Mouse (Mus musculus) C2C12 (cell line): ENCODE data around the gene Ces1c. TPM values are rescaled to one million over a fixed set of nuclear protein-coding genes. Genes with fewer than 3 reads are reported as not detected.

Experiments used
- H3K27me3 ChIP-seq: one replicate; pipeline ENCODE4 v1.6.1; 2011; ENCODE audit not compliant: control insufficient read depth, insufficient read depth, insufficient read length
- H3K36me3 ChIP-seq: one replicate; pipeline ENCODE4 v1.6.1; 2011; ENCODE audit not compliant: control insufficient read depth, insufficient read depth
- H3K4me3 ChIP-seq: one replicate; pipeline ENCODE4 v1.5.1; 2011; ENCODE audit warnings: mild to moderate bottlenecking, control low read depth; ENCODE audit not compliant: poor library complexity, insufficient read depth, severe bottlenecking
- H3K79me2 ChIP-seq: one replicate; pipeline ENCODE4 v1.6.1; 2011; ENCODE audit not compliant: control insufficient read depth, insufficient read depth
- H3K79me3 ChIP-seq: one replicate; pipeline ENCODE4 v1.6.1; 2011; ENCODE audit warnings: low read depth, control low read depth
- H3ac ChIP-seq: one replicate; pipeline ENCODE3; 2011; ENCODE audit warnings: low read depth; ENCODE audit not compliant: control insufficient read depth, insufficient read length
- CEBPB ChIP-seq: IDR thresholded peaks from one replicate; pipeline ENCODE4 v1.6.1; 2011; ENCODE audit warnings: low read depth, mild to moderate bottlenecking, control low read depth, moderate library complexity
- CTCF ChIP-seq: IDR thresholded peaks from one replicate; pipeline ENCODE4 v1.5.1; 2011; ENCODE audit not compliant: control insufficient read depth, insufficient read depth, insufficient read length
- FOSL1 ChIP-seq: IDR thresholded peaks from one replicate; pipeline ENCODE4 v1.8.0; 2011; ENCODE audit warnings: mild to moderate bottlenecking, low read length; ENCODE audit not compliant: poor library complexity, insufficient read depth, severe bottlenecking
- MAX ChIP-seq: IDR thresholded peaks from one replicate; pipeline ENCODE4 v1.6.1; 2011; ENCODE audit warnings: mild to moderate bottlenecking, control low read depth
- MYOD1 ChIP-seq: IDR thresholded peaks from one replicate; pipeline ENCODE4 v1.6.1; 2011; ENCODE audit warnings: low read depth; ENCODE audit not compliant: control insufficient read depth, insufficient read length
- MYOG ChIP-seq: IDR thresholded peaks from one replicate; pipeline ENCODE4 v1.6.1; 2011; ENCODE audit not compliant: control insufficient read depth, insufficient read length; ENCODE audit errors: extremely low read depth
- USF1 ChIP-seq: IDR thresholded peaks from one replicate; pipeline ENCODE4 v1.6.1; 2011; ENCODE audit warnings: low read depth, mild to moderate bottlenecking, control low read depth, moderate library complexity
- polyA plus RNA-seq: library from polyadenylated mRNA; unstranded; fragments of >200 nt; fragmentation: generic; extraction: Trizol; gene quantifications from one replicate; pipeline ENCODE4 v1.2.1, GENCODE M21; 2012; ENCODE audit warnings: missing spikeins

Gene Ces1c
- polyA plus RNA-seq, 1 experiment: not detected

DNA sequence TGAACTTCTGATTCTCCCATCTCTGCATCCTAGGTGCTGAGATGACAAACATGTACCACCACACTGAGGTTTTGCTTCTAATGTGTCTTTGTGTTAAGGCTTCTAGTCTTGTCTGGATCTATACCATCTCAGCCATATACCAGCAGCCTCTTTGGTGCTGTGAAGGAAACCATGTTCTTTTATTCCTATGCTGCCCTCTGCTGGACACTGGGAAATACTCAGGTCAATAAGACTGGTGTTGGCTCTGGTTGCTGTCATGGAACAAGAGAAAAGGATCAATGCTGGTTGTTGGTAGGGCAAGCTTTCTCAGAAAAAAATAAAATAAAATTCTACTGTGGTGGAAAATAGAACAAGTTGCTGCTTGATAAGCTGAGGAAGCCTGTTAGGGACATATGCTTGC is 35.7 kb downstream of the Ces1c start:
- H3K79me2 ChIP-seq: no peaks in the 10 kb centered on the region
- no peaks in the 10 kb centered on the region for H3K79me3 ChIP-seq
- TF ChIP-seq CEBPB: no peak
- no peak for TF ChIP-seq MYOD1
- no peak for TF ChIP-seq MAX
- no peak for TF ChIP-seq FOSL1
- TF ChIP-seq USF1: no peak
- TF ChIP-seq MYOG: no peak
- TF ChIP-seq CTCF: no peak
- H3K36me3 ChIP-seq: no peaks in the 10 kb centered on the region
- no peak overlapping the region for H3ac ChIP-seq
- H3K4me3 ChIP-seq: no peak overlapping the region
- H3K27me3 ChIP-seq: no peaks in the 10 kb centered on the region

DNA sequence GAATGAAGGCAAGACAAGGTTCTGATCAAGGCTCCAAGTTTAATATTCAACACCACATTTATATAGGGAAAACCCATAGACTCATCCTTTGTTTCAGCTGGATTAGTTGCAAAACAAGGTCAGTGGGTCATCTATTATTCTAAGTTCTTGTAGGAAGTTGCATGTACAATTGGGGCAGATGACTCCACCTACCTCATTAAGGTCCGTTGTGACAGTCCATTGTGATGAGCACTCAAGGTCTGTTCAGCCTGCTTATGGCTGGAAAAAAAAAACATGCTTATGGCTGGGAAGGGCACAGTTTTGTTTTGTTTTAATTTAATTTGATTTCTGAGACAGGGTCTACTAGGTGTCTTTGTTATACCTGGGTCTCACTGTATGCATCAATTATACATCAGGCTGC is 39.8 kb downstream of the Ces1c start:
- no peak for TF ChIP-seq FOSL1
- TF ChIP-seq CTCF: no peak
- TF ChIP-seq MYOD1: no peak
- no peak for TF ChIP-seq USF1
- TF ChIP-seq CEBPB: no peak
- TF ChIP-seq MYOG: no peak
- no peak for TF ChIP-seq MAX
- Histone ChIP-seq H3K79me2 (no peaks in the 10 kb centered on the region), H3K27me3 (no peaks in the 10 kb centered on the region), H3K4me3 (no peak overlapping the region), H3ac (no peak overlapping the region), H3K79me3 (no peaks in the 10 kb centered on the region), H3K36me3 (no peaks in the 10 kb centered on the region)

DNA sequence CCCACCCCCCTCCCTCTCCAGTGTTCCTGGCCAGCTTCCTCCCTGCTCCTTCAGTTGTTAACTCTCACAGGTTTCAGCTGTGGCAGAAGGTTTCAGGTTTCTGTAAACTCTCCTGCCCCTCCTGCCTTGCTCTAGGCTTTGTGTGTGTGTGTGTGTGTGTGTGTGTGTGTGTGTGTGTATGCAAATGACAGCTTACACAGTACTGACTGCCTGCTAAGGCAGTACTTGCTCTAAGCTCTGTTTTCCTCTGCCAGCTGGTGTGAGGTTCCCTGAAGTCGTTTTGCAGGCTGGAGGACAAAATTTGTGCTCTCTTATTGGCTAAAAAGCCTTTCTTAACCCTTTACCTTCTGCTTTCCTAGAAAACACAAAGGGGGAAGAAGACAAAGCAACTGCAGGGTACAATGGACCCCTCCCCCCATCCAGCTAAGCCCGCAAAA is 42.4 kb downstream of the Ces1c start:
- H3K4me3 ChIP-seq: no peak overlapping the region
- H3K27me3 ChIP-seq: no peaks in the 10 kb centered on the region
- H3K79me2 ChIP-seq: no peaks in the 10 kb centered on the region
- no peak for TF ChIP-seq MYOG
- TF ChIP-seq CTCF: no peak
- no peak for TF ChIP-seq FOSL1
- TF ChIP-seq CEBPB: no peak
- TF ChIP-seq USF1: no peak
- TF ChIP-seq MAX: no peak
- no peak for TF ChIP-seq MYOD1
- H3K36me3 ChIP-seq: no peaks in the 10 kb centered on the region
- no peak overlapping the region for H3ac ChIP-seq
- no peaks in the 10 kb centered on the region for H3K79me3 ChIP-seq

DNA sequence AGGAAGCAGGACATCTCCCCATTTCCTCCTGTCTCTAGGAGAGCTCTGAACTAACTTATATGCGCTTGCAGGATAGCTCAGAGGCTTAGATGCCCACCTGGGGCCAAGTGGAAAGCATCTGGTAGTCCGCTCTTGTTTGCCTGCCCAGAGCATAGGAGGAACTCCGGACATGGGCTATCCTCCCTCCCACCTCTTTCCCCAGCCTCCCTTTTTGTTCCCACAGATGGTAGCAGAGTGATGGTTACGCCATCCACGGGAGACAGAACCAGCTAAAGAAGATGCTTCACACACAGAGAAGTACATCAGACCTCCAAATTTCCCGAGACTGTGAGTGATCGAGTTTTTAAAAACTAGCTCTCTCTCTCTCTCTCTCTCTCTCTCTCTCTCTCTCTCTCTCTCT is 42.9 kb downstream of the Ces1c start:
- Histone ChIP-seq H3K79me2 (no peaks in the 10 kb centered on the region), H3K79me3 (no peaks in the 10 kb centered on the region), H3K4me3 (no peak overlapping the region), H3ac (no peak overlapping the region), H3K36me3 (no peaks in the 10 kb centered on the region), H3K27me3 (no peaks in the 10 kb centered on the region)
- TF ChIP-seq FOSL1 (no peak), USF1 (no peak), MYOG (no peak), MAX (no peak), CTCF (no peak), CEBPB (no peak), MYOD1 (no peak)

DNA sequence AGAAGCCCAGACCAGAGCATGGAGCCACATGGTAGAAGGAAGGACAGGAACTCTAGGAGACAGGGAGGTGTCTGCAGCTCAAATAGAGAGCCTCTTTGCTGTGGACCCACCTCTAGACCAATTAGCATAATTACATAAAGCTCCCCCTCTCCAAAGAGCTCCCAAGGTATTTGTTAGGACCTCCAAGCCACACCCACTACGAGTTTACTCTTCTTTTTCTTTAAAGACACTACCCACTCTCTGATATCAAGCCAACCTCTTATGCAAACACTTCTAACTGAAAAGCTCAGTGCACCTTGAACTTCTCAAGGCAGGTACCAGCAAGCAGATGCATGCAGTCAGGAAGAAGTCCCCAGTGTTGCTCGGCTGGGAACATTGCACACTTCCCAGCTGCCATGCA is 51.2 kb downstream of the Ces1c start, which contains the start of gene Ces1b:
Ces1b (minus strand) TSS at position 131 of the 400 bp plus-strand sequence.
- TF ChIP-seq FOSL1: no peak
- no peak for TF ChIP-seq MYOG
- no peak for TF ChIP-seq MAX
- TF ChIP-seq CTCF: no peak
- TF ChIP-seq CEBPB: no peak
- no peak for TF ChIP-seq MYOD1
- no peak for TF ChIP-seq USF1
- H3K79me2 ChIP-seq: no peaks in the 10 kb centered on the region
- H3K4me3 ChIP-seq: no peak within 1 kb of the TSS
- H3ac ChIP-seq: no peak within 1 kb of the TSS
- no peaks in the 10 kb centered on the region for H3K36me3 ChIP-seq
- no peaks in the 10 kb centered on the region for H3K27me3 ChIP-seq
- H3K79me3 ChIP-seq: no peaks in the 10 kb centered on the region

DNA sequence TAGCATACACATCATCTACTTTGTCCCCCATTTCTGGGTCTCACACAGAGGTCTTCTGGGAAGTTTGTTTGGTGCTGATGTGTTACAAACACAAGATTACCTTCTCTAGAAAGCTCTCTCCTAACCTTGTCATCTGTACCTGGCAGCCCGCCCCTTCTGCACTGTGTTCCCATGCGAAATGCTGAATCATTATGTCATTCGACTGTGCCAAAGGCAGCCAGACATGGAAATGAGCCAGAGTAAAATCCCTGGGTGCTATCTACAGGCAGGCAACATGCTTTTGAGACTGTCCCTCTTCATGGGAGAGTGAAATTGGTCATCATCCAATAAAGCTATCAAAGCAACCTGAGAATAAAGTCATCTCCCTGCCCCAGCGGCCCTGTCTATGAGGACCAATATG is 55.8 kb downstream of the Ces1c start:
- H3K4me3 ChIP-seq: no peak overlapping the region
- TF ChIP-seq CEBPB (no peak), CTCF (no peak), USF1 (no peak), FOSL1 (no peak), MYOD1 (no peak), MYOG (no peak), MAX (no peak)
- H3K79me2 ChIP-seq: no peaks in the 10 kb centered on the region
- H3K79me3 ChIP-seq: no peaks in the 10 kb centered on the region
- H3K36me3 ChIP-seq: no peaks in the 10 kb centered on the region
- H3ac ChIP-seq: no peak overlapping the region
- H3K27me3 ChIP-seq: no peaks in the 10 kb centered on the region
